Mouse (Mus musculus): ENCODE data around the gene Btbd11.

DNA sequence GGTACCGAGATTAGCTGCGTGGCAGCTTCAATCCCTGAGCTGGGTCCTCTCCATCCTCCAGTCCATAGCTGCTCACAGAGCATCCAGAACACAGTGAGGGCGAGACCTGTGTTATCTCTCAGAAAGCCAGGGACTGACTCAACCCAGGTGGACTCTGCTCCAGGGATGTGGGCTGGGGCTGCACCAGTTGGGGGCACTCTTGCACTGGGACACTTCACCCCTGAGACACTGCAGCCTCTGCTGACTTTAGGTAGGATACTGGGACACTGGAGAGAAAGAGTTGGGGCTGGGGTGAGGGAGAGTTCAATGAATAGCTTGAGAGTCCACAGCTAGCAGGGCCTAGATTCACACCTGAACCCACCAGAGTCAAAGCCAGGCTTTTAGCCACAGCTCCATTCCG, 69.4 kb downstream of the Btbd11 start:
- TF ChIP-seq CTCF (conservative IDR thresholded peaks at IDR 0.05; ENCODE audit: insufficient read depth, insufficient read length, low read depth, low read length) (peak; percentile 38), POLR2A (IDR thresholded peaks at IDR 0.05; ENCODE audit: low read depth, low read length) (no peak)

All from kidney, adult 2 months (tissue).